Mouse (Mus musculus) cerebellum, postnatal 36 days (tissue): ENCODE measurements at regions not wholly inside any gene's neighbourhood (a gene's known extent, or its start where the extent isn't known, plus 50 kb on each side); places are given as distances from the start of the nearest gene placed in this dataset.

Experiments
- DNase-seq, 2 experiments: peaks; one replicate each; pipeline ENCODE4 v3.0.0; 2021 to 2022; ENCODE audit warnings: mixed read lengths in 2 of 2

DNA sequence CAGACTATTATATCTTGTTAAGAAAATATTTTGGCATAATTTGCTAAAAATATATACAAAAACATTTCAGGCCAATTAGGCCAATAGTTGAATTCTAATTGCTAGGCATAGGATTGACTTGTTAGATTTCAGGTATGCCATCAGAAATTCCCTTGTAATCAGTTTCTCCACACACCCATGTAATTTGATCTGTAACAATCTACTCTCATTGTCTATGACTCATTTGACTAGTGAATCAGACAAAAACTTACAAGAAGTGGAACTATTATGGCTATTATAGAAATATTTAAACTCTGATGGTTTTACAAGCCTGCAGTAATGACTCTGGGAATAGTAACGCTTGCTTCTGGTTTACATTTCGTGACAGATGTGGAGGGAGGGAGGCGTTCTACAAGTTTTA, 338.9 kb upstream of the Ptbp2 start:
- no peak for DNase-seq

DNA sequence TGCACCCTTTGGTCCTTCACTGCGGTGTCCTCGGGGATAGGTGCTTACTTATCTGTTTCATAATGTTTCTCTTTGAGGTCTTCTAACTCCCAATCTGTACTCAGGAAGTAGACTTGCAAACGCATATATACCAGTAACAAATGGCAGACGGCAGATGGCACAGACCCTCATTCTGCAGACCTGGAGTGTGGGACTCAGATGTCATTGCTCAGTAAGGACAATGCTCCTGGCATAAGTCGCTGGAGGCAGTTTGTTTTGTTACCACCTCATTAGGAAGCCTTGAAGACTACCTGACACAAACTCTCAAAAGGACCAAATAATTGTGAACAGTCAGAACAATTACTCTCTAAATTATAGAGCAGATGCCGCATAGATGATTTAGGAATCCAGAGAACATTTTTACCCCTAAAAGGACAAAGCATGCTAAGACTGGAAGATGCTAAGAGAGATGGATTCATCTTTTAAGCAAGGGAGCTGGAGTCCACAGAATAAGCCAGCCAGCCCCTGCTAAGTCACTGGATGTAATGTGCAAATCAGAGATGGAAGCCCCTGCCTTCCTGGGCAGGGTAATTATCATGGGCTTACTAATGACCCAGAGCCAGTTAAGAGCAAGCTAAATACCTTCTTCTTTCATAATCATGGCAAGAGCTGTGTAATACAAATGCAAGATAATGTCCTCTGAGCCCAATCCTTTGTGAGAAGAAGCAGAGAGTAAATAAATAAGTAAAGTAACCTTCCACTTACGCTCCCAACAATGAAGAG, 299.1 kb upstream of the Ptbp2 start:
- DNase-seq = no peak

DNA sequence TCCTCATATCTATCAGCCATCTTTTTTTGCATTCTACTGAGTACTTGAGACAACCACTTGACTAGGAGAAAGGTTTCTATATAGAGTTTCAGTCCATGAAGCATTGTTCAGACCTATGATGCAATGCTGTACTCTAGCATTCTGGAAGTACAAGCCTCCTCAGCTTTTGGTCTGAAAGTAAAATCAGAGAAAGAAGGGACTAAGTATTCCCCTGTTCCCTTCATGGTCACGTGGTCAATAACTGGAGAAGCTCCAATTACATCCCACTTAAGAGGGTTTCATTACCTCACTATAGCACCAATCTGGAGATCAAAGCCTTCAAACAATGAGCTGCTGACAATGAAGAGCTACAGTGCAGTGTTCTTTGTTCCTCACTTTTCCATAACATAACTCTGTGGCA, 289.3 kb upstream of the Ptbp2 start:
- DNase-seq = no peak

DNA sequence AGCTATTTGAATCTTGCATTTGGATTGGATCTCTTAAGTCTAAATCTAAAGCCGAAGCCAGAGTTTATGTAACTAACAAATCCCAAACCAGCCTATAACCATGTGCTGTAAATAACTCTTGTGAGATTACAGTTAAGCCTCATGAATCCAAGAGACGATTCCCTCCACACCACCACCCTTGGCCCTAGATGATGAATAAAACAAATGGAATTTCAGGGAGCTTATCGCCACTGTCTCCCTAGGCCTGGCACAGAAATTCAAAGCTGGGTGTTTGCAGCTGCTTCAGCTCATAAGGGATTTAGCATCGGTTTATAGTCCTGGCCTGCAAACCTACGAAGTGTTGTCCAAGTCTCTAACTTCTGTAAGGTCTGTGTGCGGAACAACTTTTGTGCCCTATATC, 281.4 kb upstream of the Ptbp2 start:
- no peak for DNase-seq

- no peak for DNase-seq
Measured at GRCm38 (mm10) chr3:120064854-120065480, 280.7 kb upstream of the Ptbp2 start.

DNA sequence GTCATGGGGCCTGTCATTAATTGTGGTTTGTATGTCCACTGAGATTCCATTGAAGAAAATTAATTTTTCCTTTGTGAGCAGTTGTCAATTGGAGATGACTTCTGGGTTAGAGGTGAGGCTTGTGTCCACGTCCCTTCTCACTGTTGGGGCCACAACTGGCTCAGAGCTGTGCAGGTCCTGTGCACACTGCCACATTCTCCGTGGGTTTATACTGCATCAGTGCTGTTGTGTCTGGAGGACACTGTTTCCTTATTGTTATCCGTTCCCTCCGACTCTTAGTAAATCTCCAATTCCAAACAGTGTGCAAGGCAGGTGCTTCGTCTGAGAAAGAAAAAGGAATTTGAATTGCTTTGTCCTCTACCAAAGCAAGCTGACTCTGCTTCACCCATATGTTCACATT, 278.0 kb upstream of the Ptbp2 start:
- DNase-seq = no peak

DNA sequence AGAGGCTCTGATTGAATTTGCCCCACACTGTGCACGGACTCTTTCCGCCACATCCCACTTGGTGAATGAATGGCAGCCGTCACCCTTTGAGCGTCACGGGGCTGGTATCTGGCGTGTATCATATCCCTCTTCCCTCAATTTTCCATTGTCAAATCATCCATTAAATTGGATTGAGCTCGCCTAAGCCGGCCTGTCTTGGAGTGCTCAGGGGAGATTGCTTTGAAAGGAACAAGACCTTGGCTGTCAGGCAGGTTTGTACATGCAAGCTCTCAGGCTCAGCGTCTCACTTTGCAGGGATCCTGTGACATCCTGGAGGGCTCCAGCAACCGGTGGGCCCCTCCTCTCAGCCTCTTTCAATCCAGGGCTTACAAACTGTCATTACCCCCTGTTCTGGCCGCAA, 275.7 kb upstream of the Ptbp2 start:
- no peak for DNase-seq

- DNase-seq = no peak
Measured at GRCm38 (mm10) chr3:120055216-120056154, 271.2 kb upstream of the Ptbp2 start.

GRCm38 (mm10) chr3:120047238-120047637, 263.0 kb upstream of the Ptbp2 start:
- no peak for DNase-seq

GRCm38 (mm10) chr3:120037526-120037925, 253.3 kb upstream of the Ptbp2 start:
- DNase-seq = no peak

DNA sequence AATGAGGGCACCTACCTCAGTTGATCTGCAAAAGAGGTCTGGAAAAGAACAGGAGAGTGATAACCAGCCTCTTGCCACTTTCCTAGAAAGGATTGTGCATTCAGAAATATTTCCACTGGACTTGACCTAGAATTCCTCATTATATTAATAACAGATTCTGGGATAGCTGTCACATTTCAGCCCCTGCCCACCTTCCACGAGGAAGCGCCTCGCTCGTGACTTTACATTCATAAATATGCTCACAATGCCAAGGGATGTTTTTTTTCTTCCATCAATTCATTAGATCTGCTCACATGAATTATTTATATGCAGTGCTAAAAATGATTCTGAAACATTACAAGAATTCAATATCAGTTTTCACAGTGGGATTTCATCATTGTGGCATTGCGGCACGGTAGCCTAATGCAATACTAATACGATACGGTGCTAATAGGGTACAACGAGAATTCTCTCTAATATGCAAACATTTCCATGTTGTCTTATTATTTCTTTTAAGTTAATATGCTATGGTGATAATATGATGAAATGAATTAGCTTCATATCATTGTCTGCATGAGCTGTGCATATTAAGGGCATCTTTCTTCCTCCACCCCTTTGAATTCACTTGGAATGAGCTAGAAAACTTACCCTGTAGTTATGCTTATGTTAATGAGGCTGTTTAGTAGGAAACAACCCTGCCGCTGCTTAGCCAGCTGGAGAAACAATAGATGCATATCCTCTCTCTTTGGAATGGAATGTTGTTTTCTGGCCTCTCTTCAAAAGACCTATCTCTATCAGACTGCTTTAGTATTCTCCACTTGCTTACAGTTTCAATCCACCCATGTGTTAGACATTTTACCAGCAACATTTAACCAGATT, 235.8 kb upstream of the Ptbp2 start:
- no peak for DNase-seq

- DNase-seq = no peak
Measured at GRCm38 (mm10) chr3:120015376-120015775, 231.1 kb upstream of the Ptbp2 start.

DNA sequence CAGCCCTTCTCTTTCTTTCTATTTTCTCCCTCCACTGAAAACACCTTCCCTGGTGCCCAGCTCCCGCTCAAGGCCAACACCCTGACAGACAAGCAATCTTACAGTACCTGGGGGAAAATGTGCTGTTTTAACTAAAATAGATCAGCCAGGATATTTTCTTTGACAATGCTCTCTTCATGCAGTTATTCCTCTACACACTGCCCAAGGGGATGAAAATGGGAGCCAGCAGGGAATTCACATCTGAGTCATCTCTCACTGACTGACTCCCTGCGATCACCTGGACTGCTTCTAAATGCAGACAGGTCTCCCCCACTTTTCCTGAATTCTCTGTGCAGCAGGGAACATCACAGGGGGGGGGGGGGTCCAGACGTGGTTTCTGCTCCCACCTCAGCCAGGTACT, 227.6 kb upstream of the Ptbp2 start:
- DNase-seq = no peak

GRCm38 (mm10) chr3:120008110-120008509, 223.8 kb upstream of the Ptbp2 start:
- no peak for DNase-seq

DNA sequence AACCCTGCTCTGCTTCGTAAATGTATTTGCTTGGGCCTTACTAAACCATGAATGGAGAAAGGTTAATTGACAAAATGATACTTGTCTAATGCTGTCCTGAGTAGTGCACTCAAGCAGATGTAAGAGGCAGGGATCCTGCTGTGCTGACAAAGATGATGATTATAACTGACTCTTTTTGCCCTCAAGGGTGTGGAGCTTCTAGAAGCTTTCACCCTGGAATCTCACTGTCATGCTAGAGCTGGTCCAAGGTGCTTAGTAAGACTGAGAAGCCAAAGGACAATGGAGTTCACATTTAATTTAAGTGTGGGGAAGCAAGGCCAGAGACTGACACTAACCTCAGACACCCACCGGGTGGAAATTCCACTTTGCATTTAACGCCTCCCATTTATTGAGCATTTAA, 220.3 kb upstream of the Ptbp2 start:
- no peak for DNase-seq

- DNase-seq = no peak
Measured at GRCm38 (mm10) chr3:120000281-120000680, 216.0 kb upstream of the Ptbp2 start.

- no peak for DNase-seq
Measured at GRCm38 (mm10) chr3:119996258-119996988, 212.2 kb upstream of the Ptbp2 start.

DNA sequence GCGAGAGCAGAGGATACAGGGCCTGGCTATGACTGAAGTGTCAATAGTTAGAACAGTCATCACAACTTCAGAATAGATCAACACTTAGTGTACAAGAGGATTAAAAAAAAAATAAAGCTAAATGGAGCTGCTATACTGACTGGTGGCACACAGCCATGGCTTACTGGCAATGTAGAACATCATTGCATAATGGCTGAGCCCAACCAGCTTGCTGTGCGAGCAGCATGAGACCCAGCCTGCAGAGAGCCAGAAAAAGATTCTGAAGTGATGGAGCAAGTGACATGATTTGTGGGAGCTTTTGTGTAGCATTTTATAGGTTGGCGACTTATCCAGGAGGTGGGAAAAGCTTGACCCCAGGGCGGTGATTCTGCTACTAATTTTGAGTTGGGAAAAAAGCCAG, 211.5 kb upstream of the Ptbp2 start:
- peak; percentile 25 to 27 for DNase-seq

DNA sequence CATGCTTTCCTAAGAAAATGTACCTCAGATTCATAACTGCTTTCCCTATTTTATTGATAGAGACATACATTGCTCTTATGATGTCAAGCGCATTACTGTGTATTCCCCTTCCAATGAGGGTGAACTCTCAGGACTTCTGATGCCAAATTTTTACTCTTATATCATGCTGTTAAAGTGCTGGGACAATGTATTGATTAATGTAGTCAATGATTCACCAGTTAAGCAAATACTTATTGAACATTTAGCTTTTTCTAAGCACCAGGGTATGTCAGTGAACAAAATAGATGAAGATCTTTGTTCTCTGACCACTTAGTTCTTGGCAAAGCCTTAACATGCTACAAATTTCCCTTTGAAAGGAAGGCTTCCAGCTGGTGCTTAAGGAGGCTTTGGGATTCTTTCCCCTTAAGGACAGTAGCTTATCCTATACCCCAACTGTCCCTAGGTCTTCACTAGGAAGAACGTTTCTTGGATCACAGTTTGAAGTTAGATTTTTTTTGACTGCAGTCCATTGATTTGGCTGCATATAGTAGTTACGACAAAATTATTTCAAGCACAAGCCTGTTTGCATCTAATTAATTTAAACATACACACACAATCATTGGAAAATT, 203.1 kb upstream of the Ptbp2 start:
- no peak for DNase-seq

GRCm38 (mm10) chr3:119977349-119977748, 193.1 kb upstream of the Ptbp2 start:
- DNase-seq = no peak

- DNase-seq = no peak
Measured at GRCm38 (mm10) chr3:119976363-119976762, 192.1 kb upstream of the Ptbp2 start.
